Mouse (Mus musculus) regulatory T cell (primary cell): ENCODE measurements around the gene Cidec.

Source experiments
- in situ Hi-C: fragments of 300-600 bp; cut with MboI, MseI; formaldehyde crosslinking; loops from one replicate; pipeline ENCODE4 v1.15.1; 2025; ENCODE audit warnings: high pct_unique_total_duplicates

Gene Cidec

DNA sequence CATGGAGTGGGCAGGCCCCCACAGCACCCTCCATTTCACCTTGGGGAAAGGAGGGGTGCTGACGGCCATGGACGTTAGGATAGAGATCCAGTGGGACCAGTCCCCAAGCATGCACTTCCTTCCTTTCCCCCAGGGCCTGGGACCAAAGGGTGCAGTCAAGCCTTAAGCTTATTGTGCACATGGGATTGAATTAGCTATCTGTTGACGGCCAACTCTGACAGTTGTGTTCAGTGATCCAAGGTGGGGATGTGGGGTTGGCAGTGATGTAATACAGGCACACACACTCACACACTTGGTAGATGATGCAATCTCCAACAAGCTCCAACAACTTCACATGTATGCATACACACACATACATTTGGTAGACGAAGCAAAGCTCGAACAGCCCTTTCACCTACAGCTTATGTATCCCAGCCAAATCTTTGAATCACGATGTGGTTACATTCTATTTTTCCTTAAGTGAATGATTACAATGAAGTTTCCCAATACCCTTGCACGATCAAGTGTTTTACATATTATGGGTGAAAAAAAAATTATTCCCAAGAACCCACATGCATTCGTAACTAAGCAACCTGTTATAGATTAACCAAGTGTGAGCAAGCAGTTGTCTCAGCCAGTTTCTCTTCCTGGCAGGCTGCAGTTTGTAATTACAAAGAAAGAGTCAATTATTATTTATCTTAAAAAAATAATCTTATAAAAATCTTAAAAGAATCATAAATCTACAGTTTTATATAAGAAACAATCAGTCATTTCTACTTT, 8.8 kb upstream of the Cidec start:
- in situ Hi-C loops, result no loop called here

DNA sequence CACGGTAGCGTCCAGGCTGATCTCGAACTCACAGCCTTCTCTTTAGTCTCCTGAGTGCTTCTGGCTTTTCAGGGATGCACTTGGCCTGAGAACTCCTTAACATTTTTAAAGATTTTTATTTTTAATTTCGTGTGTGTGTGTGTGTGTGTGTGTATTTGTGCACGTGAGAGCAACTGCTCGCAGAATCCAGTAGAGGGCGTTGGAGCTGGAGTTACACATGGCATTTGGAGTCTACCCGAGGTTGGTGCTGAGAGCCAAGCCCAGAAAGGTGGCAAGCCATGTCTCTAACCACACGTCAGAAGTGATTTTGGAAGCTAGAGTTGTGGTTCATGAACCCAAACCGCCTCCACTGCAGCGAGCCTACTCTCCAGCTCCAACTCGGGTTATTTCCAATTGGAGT, 7.5 kb upstream of the Cidec start:
- in situ Hi-C loops, result no loop called here

DNA sequence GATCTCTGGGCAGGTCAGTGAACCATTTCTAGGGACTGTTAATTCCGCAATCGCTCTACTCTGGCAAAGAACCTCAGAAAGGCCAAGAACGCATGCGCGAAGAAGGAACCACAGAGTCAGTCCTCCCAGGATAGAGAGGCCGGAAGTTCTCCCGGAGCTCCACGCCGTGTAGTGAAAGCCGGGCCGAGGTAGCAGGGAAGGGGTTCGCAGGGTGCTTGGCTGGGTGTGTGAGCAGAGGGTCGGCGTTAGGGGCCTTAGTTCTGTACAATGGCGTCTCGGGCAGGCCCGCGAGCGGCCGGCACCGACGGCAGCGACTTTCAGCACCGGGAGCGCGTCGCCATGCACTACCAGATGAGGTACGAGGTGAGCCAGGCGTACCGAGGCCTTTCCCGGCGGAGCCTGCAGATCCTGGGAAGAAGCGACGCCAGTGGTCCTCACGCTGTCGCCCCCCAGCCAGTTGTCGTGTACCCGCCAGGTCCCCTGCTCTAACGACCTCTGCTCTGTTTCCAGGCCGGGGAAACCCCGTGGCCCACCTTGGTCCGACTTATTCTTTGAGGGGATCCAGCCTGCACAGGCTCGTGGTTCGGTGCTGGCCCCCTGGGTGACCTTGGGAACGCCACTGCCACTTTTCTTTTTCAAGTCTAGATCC, 7.0 kb upstream of the Cidec start, which contains the start of gene Jagn1:
Gene Jagn1, plus strand, starts transcription at position 128 of the 649 bp plus-strand sequence.
- in situ Hi-C loops, result no loop called here

DNA sequence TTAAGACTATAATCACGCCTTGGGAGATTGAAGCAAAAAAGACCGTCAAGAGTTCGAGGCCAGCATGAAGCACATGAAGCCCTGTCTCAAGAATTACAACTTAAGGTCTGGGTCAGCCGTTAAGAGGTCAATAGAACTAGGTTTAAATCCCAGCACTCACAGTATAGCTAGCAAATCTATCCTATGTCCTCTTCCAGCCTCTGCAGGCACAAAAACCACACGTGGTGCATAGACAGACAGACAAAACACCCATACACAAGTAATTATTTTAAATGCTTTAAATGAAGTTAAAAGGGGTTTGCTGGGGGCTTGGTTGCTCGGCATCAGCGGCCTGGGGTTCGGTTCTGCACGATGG, 6.5 kb upstream of the Cidec start:
- in situ Hi-C loops, result no loop called here

DNA sequence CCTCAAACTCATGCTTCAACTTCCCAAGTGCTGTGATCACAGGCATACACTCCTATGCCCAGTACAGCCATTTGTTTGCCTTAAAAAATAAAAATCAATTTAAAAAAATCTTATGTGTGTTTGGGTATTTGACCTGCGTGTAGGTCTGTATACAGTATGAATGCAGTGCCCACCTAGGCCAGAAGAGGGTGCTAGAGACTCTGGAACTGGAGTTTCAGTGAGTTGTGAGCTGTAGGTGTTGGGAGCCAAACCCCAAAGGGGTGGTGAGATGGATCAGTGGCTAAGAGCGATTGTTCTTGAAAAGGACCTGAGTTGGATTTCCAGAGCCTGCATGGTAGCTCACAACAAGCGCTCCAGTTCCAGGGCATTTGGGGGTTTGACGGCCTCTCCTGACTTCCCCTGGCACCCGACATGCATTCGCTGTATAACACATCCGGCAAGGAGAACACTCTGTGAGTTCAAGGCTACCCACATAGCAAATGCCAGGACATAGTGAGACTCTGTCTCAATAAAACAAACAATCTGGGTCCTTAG, 5.7 kb upstream of the Cidec start:
- in situ Hi-C loops, result no loop called here

DNA sequence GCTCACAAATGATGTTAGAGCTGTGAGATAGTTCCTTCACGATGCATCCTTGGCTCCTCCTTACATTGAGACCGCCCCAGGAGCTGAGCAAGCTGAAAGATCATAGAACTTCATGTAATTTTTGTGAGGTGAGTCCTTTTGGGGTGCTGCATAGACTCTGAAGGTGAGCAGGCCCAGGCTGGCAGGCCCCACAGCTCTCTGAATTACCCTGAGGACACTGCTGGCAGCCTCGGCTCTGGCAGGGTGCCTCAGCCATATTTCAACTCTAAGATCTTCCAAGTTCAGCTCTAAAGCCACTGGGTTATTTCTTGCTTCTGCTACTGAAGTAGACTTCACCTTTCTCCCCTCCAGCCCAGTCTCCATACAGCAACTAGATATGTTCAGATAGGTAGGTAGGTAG, 5.1 kb upstream of the Cidec start:
- in situ Hi-C loops, result no loop called here

DNA sequence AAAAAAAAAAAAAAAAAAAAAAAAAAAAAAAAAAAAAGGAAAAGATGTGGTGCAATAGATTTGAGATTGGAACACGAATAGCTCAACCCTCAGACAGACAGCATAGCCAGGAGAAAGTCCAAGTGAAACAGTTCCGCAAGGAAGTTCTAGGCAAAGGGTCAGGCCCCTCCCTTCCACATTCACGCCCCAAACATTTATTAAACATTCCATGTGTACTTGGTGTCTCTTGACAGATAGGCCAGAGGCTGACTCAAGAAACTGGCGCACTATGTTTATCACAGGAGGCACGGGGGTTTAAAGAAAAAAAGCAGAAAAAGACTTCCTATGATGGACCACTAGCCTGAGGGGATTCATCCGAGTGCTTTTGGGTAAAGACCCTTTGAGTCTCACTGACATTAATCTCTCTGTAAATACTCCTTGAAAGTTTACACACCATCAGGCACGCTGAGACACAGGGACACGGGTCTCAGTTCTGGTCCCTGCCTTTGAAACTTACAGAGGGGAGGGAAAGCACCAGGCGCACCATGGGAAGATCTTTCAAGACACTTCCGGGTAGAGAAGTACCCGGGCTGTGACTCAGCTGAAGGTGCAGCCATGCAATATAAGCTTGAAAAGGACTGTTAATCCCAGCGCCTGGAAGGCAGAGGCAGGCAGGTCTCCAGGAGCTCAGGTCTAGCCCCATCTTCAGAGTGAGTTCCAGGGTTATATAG, 3.3 kb upstream of the Cidec start:
- in situ Hi-C loops, result no loop called here

DNA sequence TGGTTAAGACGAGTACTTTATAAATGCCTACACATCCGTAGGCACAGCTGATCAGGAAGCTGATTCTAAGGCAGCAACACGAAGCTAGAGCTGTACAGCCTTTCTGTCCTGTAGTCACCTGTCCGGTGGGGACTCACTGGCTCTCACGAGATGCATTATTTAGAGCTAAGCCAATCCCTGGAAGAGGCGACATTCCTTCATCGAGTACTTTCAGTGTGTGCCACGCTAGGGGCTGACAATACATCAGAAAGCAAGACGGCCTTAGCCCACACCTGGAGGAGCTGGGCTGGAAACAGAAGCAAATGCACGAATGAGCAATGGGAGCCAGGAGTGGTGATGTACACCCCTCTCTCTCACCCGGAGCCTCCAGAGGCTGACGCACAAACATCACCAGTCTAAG, 1.6 kb upstream of the Cidec start:
- in situ Hi-C loops, result no loop called here

DNA sequence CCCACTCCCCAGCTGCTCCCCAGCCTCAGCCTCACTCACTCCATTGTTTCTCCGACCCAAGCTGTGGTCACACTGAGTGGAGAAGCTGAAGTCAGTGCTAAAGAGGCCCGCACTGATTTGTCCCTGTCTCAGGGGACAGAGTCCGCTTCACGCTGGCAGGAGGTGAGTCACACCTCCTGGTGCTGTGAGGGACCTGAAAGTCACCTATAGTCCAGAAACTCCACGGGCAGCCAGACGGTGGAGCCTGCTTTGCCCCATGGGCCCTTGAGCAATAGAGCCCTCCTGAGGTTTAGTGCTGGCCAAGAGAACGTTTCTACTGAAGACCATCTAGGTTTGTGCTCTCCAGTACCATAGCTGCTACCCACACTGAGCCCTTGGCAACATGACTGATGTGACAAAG, 869 bp downstream of the Cidec start:
- in situ Hi-C loops, result no loop called here

DNA sequence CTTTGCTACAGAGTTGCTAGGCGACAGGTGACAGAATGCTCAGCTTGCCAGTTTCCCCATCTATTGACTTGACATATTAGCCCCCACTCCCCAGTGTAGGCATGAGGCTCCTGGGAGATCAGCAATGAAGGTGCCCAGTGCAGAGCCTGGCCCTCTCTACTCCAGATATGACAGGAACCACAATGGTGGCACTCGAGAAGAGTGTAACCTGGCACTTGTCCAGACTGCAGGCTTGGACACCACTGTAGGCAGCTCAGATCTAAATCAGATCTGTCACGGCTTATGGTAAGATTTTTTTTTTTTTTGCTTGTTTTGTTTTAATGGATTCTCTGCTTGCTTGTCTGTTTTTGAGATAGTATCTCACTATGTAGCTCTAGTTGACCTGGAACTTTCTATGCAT, 1.9 kb downstream of the Cidec start:
- in situ Hi-C loops, result no loop called here

DNA sequence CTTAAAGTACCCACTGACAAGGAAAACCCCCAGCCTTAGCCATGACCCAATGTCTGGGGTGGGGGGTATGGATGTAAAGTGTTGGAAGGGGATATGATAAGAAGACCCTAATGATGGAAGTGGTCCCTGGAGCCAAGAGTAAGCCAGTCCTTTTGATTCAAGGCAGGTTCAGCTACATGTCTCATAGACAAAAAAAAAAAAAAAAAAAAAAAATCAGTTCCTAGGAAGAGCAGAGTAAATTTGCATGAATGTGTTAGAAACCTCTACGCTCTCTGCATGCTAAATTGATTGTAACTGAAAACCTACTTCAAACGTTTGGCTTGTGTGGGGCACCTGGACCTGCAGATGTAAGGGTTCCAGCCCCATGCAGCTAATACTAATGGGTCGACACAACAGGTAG, 3.8 kb downstream of the Cidec start:
- in situ Hi-C loops, result no loop called here

DNA sequence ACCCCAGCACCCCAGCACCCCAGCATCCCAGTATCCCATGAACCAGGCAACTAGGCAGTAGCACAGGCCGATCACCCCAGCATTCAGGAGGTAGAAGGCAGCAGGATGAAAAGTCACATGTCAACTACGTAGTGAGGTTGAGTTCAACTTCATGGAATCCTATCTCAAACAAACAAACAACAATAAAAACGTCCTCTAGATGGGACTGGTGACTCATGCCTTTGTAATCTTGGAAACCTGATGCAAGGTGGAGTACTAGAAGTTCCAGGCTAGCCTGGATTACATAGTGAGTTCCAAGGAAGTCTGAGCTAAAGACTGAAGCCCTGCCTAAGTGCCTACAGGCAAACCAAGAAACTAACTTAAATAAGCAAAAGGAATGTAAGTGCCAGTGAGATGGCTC, 4.7 kb downstream of the Cidec start:
- in situ Hi-C loops, result no loop called here

DNA sequence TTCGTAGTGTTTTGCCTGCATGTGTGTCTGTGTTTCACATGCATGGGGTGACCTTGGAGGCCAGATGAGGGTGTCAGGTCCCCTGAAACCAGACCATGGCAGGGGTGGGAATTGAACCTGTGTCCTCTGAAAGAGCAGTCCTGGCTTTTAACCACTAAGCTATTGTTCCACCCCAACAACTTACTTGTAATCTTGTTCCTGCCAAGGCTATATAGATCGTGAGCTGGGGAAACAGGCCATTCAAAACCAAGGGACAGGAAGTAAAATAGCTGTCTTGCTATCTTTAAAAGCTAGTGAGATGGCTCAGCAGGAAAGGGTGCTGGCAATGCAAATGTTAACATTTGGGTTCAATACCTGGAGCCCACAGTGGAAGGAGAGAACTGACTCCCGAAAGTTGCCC, 5.6 kb downstream of the Cidec start:
- in situ Hi-C loops, result no loop called here

DNA sequence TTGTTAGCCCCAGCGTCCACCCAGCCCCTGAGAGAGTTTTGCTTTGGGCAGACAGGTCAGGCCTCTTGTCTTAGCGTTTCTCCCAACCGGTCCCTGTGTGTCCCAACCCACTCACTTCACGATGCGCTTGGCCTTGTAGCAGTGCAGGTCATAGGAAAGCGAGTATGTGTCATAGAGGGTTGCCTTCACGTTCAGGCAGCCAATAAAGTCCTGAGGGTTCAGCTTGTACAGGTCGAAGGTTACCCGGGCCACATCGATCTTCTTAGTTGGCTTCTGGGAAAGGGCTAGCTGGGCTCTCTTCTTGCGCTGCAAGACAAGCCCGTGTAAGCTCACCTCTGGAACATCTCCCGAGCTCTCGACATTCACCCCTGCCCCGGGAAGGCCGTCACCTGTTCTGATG, 7.6 kb downstream of the Cidec start:
- in situ Hi-C loops, result no loop called here

DNA sequence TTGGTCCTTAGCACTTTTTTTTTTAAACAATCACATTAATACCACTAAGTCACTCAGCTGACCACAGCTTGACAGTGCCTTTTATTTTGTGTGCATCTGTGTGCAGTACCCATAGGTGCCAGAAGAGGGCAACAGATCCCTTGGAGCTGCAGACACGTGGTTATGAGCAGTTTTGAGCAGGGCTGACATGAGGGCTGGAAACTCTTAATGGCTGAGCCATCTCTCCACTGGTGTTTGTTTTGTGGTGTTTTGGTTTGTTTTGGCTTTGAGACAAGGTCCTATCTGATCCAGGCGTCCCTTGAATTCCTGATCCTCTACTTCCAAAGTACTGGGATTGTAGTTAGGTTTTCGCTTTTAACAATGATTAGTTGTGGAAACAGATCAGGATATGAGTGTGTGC, 8.2 kb downstream of the Cidec start:
- in situ Hi-C loops, result no loop called here

DNA sequence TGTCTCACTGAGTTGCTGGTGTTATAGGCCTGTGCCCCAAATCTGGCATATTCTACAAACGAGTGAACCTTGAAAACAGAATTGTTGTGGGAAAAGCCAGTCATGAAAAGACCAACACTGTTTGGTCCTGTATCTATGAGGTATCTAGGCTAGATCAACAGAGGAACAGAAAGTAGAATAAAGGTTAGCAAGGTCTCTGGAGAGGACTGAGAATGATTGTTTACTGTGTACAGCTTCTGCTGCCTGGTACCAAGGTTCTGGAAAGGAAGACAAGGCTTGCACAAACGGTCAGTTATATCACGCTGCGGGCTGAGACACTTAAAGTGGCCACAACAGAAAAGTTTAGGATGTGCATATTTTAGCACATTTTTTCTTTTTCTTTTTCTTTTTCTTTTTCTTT, 8.9 kb downstream of the Cidec start:
- in situ Hi-C loops, result no loop called here

DNA sequence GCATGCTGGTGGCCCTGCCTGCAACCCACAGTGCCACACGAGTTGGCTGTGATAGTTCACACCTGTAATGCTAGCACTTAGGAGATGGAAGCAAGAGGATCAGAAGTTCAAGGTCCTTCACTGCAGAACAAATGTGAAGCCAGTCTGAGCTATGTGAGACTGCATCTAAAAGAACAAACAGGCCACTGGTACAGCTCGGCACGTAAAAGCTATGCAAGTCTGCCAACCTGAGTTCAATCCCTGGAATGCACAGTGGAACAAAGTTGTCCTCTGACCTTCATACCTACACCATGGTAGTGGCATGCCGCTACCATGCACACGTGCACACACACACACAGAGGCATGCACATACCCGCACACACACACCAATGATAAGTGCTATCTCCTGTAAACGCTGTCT, 11.4 kb downstream of the Cidec start:
- in situ Hi-C loops, result no loop called here

DNA sequence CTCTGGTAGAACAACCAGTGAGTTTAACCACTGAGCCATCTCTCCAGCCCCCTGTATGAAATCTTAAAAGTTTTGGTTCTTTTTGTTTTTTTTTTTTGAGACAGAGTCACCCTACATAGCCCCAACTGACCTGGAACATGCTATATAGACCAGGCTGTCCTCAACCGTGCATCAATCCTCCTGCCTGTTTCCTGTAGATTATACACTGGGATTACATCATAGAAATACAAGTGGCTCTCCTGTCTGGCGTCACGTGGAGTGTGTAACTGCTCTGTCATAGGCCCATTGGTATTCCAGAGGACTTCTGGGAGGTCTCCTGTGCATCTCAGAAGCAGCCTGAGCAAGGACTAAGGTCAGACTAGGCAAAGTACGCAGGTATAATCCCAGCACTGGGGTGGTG, 12.6 kb downstream of the Cidec start:
- in situ Hi-C loops, result no loop called here

DNA sequence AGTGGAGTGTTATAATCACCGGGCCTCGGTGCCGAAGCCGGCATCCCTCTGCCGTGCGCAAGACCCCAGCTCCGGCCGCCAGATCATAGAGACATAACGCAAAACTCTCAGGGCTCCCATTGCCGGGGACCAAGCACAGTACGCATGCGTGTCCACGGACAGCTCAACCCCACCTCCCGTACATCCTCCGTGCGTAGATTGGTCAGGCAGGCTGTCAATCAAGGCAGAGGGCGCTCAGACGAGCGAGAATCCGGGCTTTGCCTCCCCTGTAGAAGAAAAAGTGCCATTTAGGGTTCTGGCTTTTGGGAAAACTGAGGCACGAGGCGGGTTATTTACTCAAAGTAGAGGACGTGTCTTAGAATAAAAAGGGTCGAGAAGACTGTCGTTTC, 16.4 kb downstream of the Cidec start, which contains the start of gene Rpusd3:
Gene Rpusd3, minus strand, starts transcription at position 142 of the 389 bp plus-strand sequence.
- in situ Hi-C loops, result no loop called here

DNA sequence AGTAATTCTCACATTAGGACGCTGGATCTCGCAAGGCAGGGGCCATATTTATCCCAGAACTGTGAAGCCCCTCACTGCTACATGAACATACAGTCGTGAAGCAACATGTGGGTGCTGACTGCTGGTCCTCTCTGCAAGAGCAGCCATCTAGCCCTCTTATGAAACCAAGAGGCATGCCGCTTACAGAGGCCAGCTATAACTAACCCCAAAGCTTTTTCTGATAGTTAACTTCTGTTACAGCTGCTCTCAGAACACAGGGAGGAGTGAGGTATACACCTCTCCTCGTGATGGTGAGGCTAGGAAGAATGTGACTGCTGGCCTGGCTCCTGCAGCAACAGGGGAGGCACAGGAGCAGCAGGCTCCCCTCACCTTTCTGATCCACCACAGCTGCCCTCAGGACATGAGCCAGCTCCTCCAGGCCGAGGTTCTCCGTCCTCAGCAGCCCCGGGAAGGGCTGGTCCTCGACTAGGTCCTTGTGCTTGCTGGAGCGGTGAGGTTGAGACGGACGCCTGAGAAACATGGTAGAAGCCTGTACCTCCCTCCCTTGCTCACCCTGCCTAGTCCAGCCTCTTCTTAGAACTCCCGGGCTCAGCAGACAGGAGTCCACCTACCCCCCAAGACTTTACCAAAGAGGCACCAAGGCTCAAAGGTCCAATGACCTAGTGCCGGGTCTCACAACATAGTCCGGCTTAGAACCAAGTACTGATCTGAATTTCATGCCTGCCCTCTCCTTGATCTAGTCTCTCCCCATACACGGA, 16.9 kb downstream of the Cidec start:
- in situ Hi-C loops, result no loop called here

DNA sequence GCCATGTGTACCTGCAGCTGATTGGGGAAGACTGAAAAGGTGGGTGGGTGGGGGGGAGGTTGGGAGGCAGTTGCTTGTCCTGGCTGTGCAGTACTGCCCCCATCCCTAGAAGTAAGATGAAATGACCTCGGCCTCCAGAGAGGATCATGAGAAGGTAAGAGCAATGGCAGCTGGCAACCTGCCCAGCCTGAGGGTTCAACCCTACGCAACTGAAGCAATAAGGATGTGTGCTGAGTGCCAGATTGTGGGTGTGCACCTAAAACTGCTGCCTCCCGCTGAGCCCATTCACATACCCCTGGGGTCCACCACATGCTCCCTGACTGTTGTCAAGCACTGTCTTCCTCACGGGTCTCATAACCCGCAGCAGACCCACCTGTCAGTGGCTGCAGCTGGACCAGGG, 19.1 kb downstream of the Cidec start:
- in situ Hi-C loops, result no loop called here

DNA sequence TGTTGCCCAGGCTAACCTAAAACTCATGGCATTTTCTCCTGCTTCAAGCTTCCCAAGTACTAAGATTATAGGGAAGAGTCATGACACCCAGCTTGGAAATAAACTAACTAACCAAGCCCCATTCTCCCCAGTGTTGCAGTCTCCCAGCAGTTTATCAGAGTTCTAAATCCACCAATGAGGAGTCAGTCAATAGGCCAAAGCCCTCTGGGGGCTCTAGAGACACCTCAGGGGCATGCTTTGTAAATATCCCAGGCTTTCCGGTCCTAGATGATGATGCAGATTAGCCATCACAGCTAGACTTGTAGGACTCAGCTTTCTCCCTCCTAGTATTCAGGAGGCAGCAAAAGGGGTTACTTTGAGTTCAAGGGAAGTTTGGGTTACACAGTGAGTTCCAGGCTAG, 25.6 kb downstream of the Cidec start:
- in situ Hi-C loops, result no loop called here
